Mouse (Mus musculus) lung, embryonic 15.5 days (tissue): ENCODE data around the gene Met. TPM values are rescaled to one million over a fixed set of nuclear protein-coding genes. Genes with fewer than 3 reads are reported as not detected.

ENCODE experiments used
- ATAC-seq: fragments of 200-750 bp; cut with Nextera tagmentation; 2 replicates; pipeline ENCODE4 v1.8.0; 2017; ENCODE audit warnings: moderate number of reproducible peaks, borderline replicate concordance; ENCODE audit not compliant: low FRiP score, low TSS enrichment; ENCODE audit errors: extremely low read depth
- H3K27ac ChIP-seq: fragments of 300-500 bp; sonication (generic); 2 replicates; pipeline ENCODE4 v1.5.1; 2015; ENCODE audit warnings: moderate library complexity, mild to moderate bottlenecking, inconsistent platforms
- H3K27me3 ChIP-seq: fragments of 300-500 bp; sonication (generic); 2 replicates; pipeline ENCODE4 v1.6.1; 2015; ENCODE audit warnings: inconsistent platforms
- H3K36me3 ChIP-seq: fragments of 300-500 bp; sonication (generic); 2 replicates; pipeline ENCODE4 v1.6.1; 2015; ENCODE audit warnings: inconsistent platforms
- H3K4me1 ChIP-seq: fragments of 300-500 bp; sonication (generic); 2 replicates; pipeline ENCODE4 v1.6.1; 2015; ENCODE audit warnings: inconsistent platforms
- H3K4me2 ChIP-seq: fragments of 300-500 bp; sonication (generic); 2 replicates; pipeline ENCODE4 v1.6.1; 2015; ENCODE audit warnings: inconsistent platforms, mild to moderate bottlenecking, moderate library complexity
- H3K4me3 ChIP-seq: fragments of 300-500 bp; sonication (generic); 2 replicates; pipeline ENCODE4 v1.5.1; 2015; ENCODE audit warnings: mild to moderate bottlenecking, inconsistent platforms
- H3K9ac ChIP-seq: fragments of 300-500 bp; sonication (generic); 2 replicates; pipeline ENCODE4 v1.6.1; 2015; ENCODE audit warnings: inconsistent platforms
- H3K9me3 ChIP-seq: fragments of 300-500 bp; sonication (generic); 2 replicates; pipeline ENCODE4 v1.6.1; 2016; ENCODE audit warnings: inconsistent platforms
- WGBS: fragments of 180-500 bp; shearing (Covaris S2); methylation state at CpG from one replicate; pipeline ENCODE4 v1.1.7; 2015; 5-methylcytosine and 5-hydroxymethylcytosine counted together
- polyA plus RNA-seq: library from polyadenylated mRNA; unstranded; fragments of >200 nt; fragmentation: Nextera tagmentation; extraction: Ambion mirVana; gene quantifications from 2 replicates; pipeline ENCODE4 v1.2.1, GENCODE M21; 2015

The Met gene
- polyA plus RNA-seq, 1 experiment from 2014 or later, result 8.7 TPM

DNA sequence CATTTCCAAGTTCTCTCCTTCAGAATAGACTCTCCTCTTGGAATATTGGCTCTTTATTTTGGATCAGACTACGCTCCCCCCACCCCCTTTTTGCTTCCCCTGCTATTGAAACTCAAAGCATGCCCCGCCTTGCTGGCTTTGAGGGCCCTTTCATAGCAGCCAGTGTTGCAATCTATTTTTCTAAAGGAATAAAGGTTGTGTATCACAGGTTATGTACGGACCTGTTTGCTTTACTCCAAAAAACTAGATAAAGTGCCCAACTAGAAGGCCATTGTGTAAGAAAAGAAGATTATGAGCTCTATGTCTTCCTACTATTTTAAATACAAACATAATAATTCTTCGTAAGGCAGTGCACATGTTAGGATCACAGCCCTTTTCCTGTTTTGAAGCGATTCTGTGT lies 5.4 kb downstream of the Met start:
- H3K9me3 ChIP-seq, result no peaks in the 10 kb centered on the region
- H3K27me3 ChIP-seq, result peaks cover 11% of the 10 kb centered on the region; the same call in 1 of the 2 replicates
- H3K4me3 ChIP-seq, result no peak overlapping the region
- no peak overlapping the region for H3K4me2 ChIP-seq
- ATAC-seq, result no peak
- H3K27ac ChIP-seq, result no peak overlapping the region
- 87% methylated on average over 5 of the region's 5 CpGs for whole genome bisulfite sequencing
- peaks cover 12% of the 10 kb centered on the region for H3K4me1 ChIP-seq
- H3K9ac ChIP-seq, result no peak overlapping the region
- no peaks in the 10 kb centered on the region for H3K36me3 ChIP-seq

DNA sequence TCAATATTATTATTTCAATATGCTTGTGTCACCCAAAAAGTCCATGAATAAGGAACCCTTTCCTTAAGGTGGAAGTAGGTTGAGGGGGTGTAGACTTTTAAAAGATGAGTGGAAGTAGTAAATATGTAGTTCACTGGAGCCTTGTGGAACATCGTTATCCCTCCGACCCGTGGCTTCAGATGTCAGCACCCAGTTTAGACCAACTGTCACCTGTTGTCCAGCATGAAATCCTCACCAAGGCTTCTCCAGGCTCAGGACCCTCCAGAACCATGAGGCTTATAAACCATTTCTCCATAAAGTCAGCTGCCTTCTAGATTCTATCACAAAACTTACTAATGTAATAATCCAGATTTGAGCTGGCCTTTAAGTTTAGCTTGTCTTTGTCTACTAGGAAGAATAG lies 9.5 kb downstream of the Met start:
- no peaks in the 10 kb centered on the region for H3K4me1 ChIP-seq
- no peak overlapping the region for H3K4me2 ChIP-seq
- no peaks in the 10 kb centered on the region for H3K36me3 ChIP-seq
- no peak overlapping the region for H3K27ac ChIP-seq
- H3K9me3 ChIP-seq, result no peaks in the 10 kb centered on the region
- no peak overlapping the region for H3K9ac ChIP-seq
- no peak overlapping the region for H3K4me3 ChIP-seq
- WGBS, result 90% methylated on average over 3 of the region's 3 CpGs
- H3K27me3 ChIP-seq, result no peaks in the 10 kb centered on the region
- no peak for ATAC-seq

DNA sequence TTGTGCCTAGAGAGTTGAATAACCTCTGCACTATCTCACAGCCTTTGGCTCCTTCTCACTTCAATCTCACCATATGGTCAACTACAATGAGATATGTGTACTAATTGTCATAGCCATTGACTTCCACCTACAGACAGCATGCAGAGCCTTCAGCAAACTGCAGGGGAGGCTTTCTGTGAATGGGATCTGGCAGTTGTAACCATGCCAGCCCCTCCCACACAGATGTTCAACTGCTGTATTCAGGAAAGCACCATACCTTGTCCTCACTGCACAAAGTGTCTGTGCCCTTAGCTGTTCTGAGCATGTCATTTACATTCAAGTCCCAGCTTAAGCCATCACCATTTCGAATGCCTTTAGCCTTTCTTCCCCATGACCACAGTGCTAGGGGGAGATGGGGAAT lies 14.2 kb downstream of the Met start:
- 85% methylated on average over 1 of the region's 1 CpGs for WGBS

DNA sequence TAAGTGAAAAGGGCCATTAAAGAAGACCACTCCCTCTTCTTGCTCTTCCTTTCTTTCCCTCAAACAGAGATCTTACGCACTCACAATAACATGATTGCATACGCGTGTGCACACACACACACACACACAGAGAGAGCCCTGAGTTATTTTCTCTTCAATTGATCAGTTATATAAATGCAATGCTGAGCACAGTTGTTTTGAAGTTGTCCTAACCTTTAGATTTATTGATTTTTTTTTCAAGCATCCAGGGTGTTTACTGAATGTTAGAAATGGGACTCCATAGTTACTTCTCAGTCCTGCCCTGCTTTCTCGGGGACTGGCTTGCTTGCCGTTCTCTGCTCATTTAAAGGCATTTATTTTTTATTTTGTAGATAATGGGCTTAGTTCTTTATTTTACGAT lies 14.7 kb downstream of the Met start:
- WGBS, result 91% methylated on average over 6 of the region's 6 CpGs
- no peak overlapping the region for H3K9ac ChIP-seq
- H3K4me3 ChIP-seq, result no peak overlapping the region
- H3K36me3 ChIP-seq, result no peaks in the 10 kb centered on the region
- H3K9me3 ChIP-seq, result no peaks in the 10 kb centered on the region
- no peak overlapping the region for H3K27ac ChIP-seq
- ATAC-seq, result no peak
- no peaks in the 10 kb centered on the region for H3K27me3 ChIP-seq
- H3K4me1 ChIP-seq, result no peaks in the 10 kb centered on the region
- no peak overlapping the region for H3K4me2 ChIP-seq

More for the DNA sequence above, 14.2 kb downstream of the Met start:
- Histone ChIP-seq H3K4me3 (no peak overlapping the region), H3K9ac (no peak overlapping the region), H3K27me3 (no peaks in the 10 kb centered on the region), H3K27ac (no peak overlapping the region), H3K9me3 (no peaks in the 10 kb centered on the region), H3K4me1 (no peaks in the 10 kb centered on the region), H3K4me2 (no peak overlapping the region), H3K36me3 (no peaks in the 10 kb centered on the region)
- no peak for ATAC-seq

DNA sequence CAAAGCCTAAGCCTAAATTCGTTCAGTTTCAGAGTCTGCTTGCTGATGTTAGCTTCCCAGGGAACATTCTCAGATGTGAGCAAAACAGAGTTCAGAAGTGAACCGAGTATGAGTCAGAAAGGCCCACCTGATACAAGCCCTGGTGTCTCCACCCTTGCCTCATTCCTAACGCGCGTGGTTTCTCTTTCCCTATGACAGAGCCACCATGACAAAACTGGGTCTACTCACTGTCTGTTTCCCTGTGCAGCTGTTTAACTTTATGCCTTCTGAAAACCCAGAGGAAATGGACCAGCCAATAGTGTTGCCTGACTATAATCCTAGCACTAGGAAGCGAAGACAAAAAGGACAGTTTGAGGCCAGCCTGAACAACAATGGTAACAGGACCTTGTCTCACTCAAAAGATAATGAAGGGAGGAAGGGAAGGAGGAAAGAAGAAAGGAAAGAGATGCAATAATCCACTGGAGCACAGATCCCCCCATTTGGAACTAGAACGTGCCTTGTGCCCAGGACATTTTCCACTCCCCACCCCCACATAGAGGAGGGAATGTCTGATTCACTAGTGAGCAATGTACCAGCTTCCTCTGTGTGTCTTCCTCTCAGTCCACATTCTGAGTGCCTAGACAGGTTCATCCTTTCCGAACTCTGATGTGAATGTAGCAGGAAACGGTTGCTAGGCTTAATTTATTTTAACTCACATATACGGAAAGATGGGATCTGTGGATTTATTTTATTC lies 15.4 kb downstream of the Met start:
- Histone ChIP-seq H3K4me1 (no peaks in the 10 kb centered on the region), H3K4me3 (no peak overlapping the region), H3K27ac (no peak overlapping the region), H3K36me3 (no peaks in the 10 kb centered on the region), H3K9ac (no peak overlapping the region), H3K4me2 (no peak overlapping the region), H3K27me3 (no peaks in the 10 kb centered on the region), H3K9me3 (no peaks in the 10 kb centered on the region)
- WGBS, result 72% methylated on average over 10 of the region's 10 CpGs
- ATAC-seq, result no peak

DNA sequence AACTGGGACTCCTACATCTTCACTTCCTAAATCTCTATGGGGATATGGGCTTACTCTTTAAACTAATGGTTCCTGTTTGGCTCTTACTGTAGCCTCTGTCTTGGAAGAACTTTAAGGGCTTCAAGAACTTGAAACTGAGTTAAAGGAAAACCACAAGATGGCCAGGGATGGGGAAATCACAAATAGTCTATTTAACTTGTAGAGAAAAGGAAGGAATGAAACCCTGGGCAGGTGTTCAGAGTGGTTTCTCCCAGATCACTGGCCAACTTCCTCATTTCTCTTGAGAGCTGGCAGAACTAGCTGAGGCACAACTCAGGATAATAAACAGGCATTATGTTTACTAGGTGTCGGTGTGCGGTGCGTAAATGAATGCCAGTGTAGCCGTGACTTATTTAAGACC lies 17.5 kb downstream of the Met start:
- H3K27me3 ChIP-seq, result no peaks in the 10 kb centered on the region
- H3K4me1 ChIP-seq, result no peaks in the 10 kb centered on the region
- ATAC-seq, result no peak
- no peak overlapping the region for H3K4me2 ChIP-seq
- no peak overlapping the region for H3K9ac ChIP-seq
- H3K27ac ChIP-seq, result no peak overlapping the region
- H3K9me3 ChIP-seq, result no peaks in the 10 kb centered on the region
- H3K36me3 ChIP-seq, result no peaks in the 10 kb centered on the region
- no peak overlapping the region for H3K4me3 ChIP-seq
- 86% methylated on average over 4 of the region's 4 CpGs for WGBS

DNA sequence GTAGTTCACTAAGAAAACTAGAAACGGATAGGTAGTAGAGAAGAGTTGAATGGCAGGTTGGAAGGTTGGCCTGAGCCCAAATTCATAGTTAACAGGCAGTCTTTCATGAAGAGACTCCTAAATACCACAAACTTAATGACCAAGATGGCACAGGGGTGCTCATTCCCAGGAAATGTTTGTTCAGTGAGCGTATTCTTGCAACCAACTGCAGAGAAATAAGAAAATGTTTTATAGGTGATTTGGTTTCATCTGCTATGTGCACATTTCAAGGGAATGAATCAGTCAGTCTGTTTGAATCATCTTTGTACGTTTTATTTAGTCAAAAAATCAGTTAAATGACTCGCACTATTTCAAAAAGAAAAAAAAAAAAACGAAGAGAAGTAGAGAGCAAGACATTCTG lies 21.6 kb downstream of the Met start:
- Histone ChIP-seq H3K4me1 (no peaks in the 10 kb centered on the region), H3K27me3 (no peaks in the 10 kb centered on the region), H3K4me3 (no peak overlapping the region), H3K36me3 (no peaks in the 10 kb centered on the region), H3K4me2 (no peak overlapping the region), H3K9me3 (no peaks in the 10 kb centered on the region), H3K27ac (no peak overlapping the region), H3K9ac (no peak overlapping the region)
- ATAC-seq, result no peak
- 88% methylated on average over 5 of the region's 5 CpGs for WGBS

DNA sequence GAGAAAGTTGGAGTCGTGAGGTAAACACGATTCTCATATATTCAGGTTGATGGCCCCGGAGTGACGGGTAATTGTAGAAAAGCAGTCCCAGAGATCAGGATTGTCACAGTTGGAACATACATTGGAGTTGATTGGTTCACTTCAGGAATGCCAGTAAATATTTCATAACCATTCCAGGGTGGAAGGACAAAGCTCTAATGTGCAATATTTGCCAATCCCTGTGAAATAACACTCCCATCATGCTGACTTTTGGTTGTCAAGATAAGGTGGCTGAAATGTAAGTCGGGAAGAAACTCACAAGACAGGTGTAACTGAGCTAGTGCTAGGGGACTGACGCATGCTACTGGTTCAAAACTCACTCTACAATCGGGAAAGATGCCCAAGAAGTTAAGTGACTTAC lies 22.2 kb downstream of the Met start:
- H3K9ac ChIP-seq, result no peak overlapping the region
- no peak overlapping the region for H3K27ac ChIP-seq
- no peaks in the 10 kb centered on the region for H3K27me3 ChIP-seq
- ATAC-seq, result no peak
- no peak overlapping the region for H3K4me3 ChIP-seq
- no peaks in the 10 kb centered on the region for H3K9me3 ChIP-seq
- WGBS, result 86% methylated on average over 7 of the region's 7 CpGs
- no peaks in the 10 kb centered on the region for H3K36me3 ChIP-seq
- no peak overlapping the region for H3K4me2 ChIP-seq
- no peaks in the 10 kb centered on the region for H3K4me1 ChIP-seq

DNA sequence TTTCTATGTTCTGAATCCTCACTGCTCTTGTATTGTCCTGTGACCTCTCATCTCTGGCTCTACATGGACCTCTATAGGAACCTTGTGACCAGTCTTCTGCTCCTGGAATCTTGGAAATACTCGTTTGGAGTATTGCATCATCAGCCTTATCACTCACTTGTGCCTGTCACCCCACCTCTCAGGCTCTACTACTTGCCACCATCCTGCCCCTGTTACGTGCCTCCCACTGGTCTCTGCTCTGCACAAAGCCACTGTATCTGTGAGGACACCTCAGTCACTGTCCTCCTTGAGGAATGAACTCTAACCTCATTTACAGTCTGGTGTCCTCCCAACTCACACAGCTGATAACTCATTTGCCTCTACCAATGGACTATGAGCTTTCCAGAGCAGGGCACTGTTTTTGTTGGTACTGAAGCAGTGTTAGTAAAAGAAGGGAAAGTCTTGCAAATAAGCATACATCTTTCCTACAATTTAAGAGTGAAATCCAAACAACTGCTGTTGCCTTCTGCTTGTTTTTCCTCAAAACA lies 24.8 kb downstream of the Met start:
- WGBS, result 52% methylated on average over 2 of the region's 2 CpGs
- Histone ChIP-seq H3K4me1 (no peaks in the 10 kb centered on the region), H3K9me3 (no peaks in the 10 kb centered on the region), H3K27ac (no peak overlapping the region), H3K4me3 (no peak overlapping the region), H3K36me3 (no peaks in the 10 kb centered on the region), H3K27me3 (no peaks in the 10 kb centered on the region), H3K9ac (no peak overlapping the region), H3K4me2 (no peak overlapping the region)
- ATAC-seq, result no peak

DNA sequence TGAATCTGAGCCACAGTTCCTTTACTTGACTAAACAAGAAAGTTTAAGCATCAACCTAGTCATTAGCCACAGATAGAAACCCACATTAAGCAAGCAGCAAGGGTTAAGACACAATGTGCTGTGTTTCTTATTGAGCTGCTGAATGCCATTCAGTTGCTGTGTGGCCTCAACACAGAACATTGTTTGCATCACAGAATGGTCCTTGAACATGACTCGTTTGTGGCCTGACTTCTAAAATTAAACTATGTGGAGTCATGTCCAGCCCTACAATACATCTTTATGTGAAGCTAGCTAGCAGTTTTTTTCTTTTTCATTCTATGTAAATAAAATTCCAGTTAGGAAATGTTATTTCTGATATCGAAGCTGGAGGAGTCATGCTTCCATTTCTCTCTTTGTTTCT lies 27.2 kb downstream of the Met start:
- no peaks in the 10 kb centered on the region for H3K4me1 ChIP-seq
- H3K27ac ChIP-seq, result no peak overlapping the region
- H3K4me3 ChIP-seq, result no peak overlapping the region
- 41% methylated on average over 2 of the region's 2 CpGs for WGBS
- no peaks in the 10 kb centered on the region for H3K27me3 ChIP-seq
- no peaks in the 10 kb centered on the region for H3K36me3 ChIP-seq
- ATAC-seq, result no peak
- H3K9ac ChIP-seq, result no peak overlapping the region
- H3K9me3 ChIP-seq, result no peaks in the 10 kb centered on the region
- no peak overlapping the region for H3K4me2 ChIP-seq

DNA sequence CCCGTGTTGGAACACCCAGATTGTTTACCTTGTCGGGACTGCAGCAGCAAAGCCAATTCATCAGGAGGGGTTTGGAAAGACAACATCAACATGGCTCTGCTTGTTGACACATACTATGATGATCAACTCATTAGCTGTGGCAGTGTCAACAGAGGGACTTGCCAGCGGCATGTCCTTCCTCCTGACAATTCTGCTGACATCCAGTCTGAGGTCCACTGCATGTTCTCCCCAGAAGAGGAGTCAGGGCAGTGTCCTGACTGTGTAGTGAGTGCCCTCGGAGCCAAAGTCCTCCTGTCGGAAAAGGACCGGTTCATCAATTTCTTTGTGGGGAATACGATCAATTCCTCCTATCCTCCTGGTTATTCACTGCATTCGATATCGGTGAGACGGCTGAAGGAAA lies 27.9 kb downstream of the Met start:
- H3K27ac ChIP-seq, result no peak overlapping the region
- no peak overlapping the region for H3K9ac ChIP-seq
- no peaks in the 10 kb centered on the region for H3K36me3 ChIP-seq
- 73% methylated on average over 10 of the region's 10 CpGs for WGBS
- no peak overlapping the region for H3K4me2 ChIP-seq
- H3K9me3 ChIP-seq, result no peaks in the 10 kb centered on the region
- no peak for ATAC-seq
- H3K4me3 ChIP-seq, result no peak overlapping the region
- H3K4me1 ChIP-seq, result no peaks in the 10 kb centered on the region
- no peaks in the 10 kb centered on the region for H3K27me3 ChIP-seq

DNA sequence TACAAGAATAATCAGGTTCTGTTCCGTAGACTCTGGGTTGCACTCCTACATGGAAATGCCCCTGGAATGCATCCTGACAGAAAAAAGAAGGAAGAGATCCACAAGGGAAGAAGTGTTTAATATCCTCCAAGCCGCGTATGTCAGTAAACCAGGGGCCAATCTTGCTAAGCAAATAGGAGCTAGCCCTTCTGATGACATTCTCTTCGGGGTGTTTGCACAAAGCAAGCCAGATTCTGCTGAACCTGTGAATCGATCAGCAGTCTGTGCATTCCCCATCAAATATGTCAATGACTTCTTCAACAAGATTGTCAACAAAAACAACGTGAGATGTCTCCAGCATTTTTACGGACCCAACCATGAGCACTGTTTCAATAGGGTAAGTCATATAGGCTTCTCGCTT lies 28.5 kb downstream of the Met start:
- Histone ChIP-seq H3K9ac (no peak overlapping the region), H3K36me3 (no peaks in the 10 kb centered on the region), H3K4me3 (no peak overlapping the region), H3K4me2 (no peak overlapping the region), H3K27ac (no peak overlapping the region), H3K9me3 (no peaks in the 10 kb centered on the region), H3K27me3 (no peaks in the 10 kb centered on the region), H3K4me1 (no peaks in the 10 kb centered on the region)
- 70% methylated on average over 8 of the region's 8 CpGs for WGBS
- ATAC-seq, result no peak

DNA sequence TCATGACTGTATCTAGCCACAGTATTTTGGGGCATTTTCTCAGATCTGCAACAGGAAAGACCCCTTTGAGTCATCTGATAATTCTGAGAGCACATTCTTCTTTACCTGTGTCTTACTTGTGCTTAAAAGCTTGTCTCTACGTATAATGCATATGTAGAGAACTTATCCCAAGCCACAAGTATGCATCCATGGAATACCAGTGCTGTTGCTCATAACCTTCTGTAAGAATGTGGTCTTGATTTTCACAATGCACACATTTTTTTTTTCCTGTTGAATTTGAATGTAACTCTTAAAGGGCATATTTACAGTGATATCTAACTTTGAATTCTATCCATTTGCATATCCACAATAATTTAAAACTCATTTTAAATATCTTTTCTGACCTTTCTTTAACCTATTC lies 31.8 kb downstream of the Met start:
- no peak overlapping the region for H3K4me3 ChIP-seq
- no peak overlapping the region for H3K9ac ChIP-seq
- ATAC-seq, result no peak
- H3K36me3 ChIP-seq, result no peaks in the 10 kb centered on the region
- WGBS, result 83% methylated on average over 1 of the region's 1 CpGs
- H3K4me1 ChIP-seq, result no peaks in the 10 kb centered on the region
- H3K27ac ChIP-seq, result no peak overlapping the region
- H3K27me3 ChIP-seq, result no peaks in the 10 kb centered on the region
- H3K4me2 ChIP-seq, result no peak overlapping the region
- no peaks in the 10 kb centered on the region for H3K9me3 ChIP-seq
